Mouse (Mus musculus): Measurements from ENCODE around the gene Parp16.
"Not testable (repeated sequence)": the region's sequence is repeated elsewhere in the genome, so short reads cannot be mapped to it uniquely, and the experiment has no call there.

The Parp16 gene

DNA sequence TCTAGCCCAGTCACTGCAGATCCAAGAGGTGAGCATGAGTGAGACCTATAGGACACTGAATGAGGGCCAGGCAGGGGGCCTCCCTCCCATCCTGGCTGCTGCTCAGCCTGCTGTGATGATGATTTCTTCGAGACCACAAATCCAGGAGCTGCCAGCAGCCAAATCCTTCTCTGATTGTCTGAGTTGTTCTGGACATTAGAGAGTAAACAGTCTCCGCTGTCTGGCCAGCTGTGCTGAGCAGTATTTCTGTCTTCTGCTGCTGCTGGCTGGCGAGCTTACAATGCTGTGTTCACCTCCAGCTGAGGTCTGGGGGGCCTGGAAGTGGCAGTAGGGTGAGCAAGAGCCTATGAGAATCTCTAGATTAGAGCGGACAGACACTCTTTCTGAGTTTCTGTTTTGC, 48.1 kb downstream of the Parp16 start:
- in situ Hi-C loops (cut with MboI), result no loop called here

DNA sequence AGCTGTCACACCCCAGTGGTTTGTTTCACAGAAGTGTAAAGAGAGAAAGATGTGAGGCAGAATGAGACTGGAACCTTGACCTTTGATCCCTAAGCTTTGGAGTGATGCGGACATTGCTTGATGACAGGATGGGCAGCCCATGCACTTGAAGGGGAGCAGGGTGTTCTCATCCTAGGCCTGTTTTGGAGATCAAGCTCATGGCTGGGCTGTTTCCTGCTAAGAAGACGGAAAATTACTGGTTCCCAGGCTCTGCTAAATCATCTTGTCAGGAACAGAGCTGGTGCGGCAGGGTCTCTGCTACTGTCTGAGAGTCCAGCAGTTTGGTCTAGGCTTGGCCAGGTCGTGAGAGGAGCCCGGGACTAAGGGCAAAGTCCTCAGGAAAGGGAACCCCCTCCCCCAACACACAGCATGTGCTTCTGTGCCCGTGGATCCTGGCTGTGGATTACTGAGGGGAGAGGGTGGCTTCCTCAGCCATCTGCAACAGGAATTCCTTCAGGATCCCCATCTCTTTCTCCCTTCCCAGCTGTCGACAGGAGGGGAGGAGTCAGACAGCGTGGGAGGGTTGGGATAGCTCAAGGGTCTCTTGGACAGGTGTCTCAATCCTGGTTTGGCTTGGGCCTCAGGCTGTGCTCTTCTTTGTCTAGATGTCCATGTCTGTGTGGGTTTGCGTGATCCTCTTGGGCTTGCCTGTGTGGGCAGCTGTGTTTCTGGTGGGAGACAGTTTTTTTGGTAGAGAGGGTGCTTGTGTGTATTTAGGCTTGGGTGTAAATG, 49.1 kb downstream of the Parp16 start:
- in situ Hi-C loops (cut with MboI), result no loop called here

DNA sequence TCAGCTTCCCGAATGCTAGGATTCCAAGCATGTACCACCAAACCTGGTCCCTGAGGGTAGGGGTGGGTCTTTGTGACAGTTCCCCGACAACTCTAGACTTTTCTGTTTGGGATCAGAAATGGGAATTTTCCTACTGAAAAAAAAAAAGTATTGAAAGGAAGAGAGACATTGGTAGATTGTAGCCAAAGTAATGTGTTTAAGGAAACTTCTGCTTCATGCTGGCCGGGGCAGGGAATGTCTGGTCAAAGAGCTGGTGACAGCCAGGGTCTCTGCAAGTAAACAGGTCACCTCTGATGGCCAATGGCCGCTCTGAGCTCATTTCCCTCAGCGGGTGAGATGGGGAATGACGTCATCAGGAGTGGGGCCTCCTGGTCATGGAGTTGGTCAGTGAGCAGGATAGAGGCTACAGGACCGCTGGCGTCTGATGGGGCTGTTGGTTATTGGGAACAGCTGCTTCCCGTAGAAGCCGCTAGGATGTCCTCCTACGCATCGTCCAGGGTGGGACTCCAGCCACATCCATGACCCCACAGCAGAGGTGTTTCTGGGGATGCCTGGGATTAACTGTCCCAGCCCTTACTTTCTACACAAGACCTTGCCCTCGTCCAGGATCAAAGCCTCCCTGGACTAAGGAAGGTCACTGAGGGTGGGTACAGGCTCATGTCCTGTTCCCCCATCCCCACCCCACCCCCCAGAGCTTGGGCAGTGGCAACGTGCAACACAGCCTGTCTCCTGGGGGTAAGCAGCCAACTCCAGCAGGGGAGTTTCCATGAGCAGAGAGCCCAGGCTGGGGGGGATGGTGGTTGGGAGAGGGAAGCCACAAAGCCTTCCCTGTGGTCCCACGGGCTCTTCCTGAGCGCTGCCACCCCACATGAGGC, 52.6 kb downstream of the Parp16 start:
- in situ Hi-C loops (cut with MboI), result no loop called here

DNA sequence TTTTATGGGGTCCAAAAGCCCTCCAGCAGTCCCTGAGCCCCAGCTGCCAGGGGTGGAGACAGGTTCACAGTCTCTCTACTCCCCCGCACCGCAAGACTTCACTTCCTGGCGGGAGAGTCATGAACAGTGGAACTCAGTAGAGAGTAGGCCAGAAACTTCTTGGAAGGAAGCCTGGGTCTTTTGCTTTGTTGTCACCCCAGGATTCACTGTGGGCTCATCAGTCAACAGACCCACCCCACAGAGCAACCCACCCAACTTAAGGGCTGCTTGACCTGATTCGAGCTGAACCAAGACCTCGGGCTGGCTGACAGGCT, 53.2 kb downstream of the Parp16 start:
- in situ Hi-C loops (cut with MboI), result no loop called here

DNA sequence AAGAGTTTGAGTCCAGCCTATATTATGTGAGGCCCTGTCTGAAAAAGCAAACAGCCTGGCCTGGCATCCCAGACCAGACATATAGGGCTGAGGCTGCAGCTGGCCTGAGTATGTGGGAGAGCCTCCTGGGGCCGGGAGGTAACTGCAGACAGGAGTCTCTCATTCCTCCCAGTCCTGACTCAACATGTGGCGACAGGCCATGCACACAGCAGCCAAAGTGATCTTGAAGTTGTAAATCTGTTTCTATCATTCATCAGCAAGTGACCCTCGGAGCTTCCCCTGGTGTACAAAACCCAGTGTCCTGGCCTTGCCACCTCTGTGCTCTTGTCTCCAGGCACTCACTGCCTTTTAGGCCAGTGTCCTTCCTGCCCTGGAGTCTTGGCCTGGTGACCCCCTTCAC, 56.9 kb downstream of the Parp16 start:
- in situ Hi-C loops (cut with MboI), result no loop called here

DNA sequence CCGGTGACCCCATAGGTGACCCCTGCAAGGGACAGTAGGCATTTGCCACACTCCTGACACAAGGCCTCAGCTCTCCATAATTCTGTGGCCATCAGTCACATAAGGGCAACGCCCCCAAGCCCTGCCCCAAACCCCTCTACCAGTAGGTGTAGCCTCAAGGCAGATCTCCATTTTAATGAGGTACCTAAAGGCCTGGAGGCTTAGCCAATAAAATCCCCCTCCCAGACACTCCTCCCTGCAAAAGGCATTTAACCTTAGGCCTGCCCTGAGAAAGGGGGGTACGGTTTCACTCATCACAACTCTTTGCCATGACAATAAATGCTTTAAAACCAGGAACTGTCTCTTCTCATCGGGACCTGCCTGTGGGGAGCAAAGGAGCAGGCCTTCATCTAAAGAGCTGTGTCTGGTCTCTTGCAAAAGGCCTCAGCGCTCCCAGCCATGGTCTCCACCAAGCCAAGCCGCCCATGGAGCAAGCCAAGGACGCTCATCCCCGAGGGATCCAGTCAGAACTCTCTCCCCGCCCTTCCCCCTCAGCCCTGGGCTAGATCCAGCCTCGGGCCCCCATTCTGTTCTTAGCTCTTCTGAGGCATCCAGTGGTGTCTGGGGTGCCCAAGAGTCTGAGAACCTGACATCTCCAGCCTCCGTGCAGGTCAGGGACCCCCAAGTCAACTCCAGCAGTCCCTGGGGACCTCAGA, 60.9 kb downstream of the Parp16 start:
- in situ Hi-C loops (cut with MboI), result no loop called here

DNA sequence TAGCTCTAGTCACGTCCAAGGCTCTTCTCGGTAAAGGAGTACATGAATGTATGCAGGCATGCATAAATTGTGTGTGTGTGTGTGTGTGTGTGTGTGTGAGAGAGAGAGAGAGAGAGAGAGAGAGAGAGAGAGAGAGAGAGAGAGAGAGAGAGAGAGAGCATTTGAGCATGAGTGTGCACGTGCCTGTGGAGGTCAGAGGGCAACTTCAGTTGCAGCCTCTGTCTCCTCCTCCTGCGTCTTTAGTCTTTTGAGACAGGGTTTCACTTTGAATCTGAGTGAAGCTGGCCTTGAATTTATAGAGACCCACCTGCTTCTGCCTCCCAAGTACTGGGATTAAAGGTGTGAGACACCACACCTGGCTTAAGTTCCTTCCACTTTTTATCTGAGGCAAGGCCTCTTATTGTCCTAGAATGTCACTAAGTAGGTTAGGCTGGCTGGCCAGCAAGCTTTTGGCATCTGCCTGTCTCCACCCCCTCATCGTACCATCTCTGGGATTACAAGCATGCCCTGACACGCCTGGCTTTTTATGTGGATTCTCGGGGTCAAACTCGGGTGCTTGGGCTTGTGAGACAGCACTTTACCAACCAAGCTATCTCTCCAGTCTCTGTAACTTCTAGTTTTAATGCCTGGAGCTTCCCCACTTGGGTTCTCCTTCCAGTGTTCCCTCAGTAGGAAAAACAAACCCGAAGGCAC, 62.2 kb downstream of the Parp16 start:
- in situ Hi-C loops (cut with MboI), result no loop called here

DNA sequence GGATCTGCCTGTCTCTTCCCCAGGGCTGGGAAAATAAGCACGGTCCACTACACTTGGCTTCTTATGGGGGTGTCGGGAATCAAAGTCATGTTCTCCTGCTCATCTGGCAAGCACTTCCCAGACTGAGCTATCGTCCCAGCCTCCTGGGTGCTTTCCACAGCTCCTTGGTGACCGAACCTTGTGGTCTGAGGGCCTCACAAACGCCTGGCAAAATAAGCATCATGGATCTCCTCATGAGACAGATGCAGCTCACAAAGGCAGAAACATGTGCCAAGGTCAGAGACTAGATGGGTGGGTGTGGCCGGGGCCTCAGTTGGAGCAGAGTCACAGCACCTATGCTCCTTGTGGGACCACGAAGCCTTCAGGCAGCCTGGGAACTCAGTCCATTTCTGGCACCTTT, 64.2 kb downstream of the Parp16 start:
- in situ Hi-C loops (cut with MboI), result no loop called here

DNA sequence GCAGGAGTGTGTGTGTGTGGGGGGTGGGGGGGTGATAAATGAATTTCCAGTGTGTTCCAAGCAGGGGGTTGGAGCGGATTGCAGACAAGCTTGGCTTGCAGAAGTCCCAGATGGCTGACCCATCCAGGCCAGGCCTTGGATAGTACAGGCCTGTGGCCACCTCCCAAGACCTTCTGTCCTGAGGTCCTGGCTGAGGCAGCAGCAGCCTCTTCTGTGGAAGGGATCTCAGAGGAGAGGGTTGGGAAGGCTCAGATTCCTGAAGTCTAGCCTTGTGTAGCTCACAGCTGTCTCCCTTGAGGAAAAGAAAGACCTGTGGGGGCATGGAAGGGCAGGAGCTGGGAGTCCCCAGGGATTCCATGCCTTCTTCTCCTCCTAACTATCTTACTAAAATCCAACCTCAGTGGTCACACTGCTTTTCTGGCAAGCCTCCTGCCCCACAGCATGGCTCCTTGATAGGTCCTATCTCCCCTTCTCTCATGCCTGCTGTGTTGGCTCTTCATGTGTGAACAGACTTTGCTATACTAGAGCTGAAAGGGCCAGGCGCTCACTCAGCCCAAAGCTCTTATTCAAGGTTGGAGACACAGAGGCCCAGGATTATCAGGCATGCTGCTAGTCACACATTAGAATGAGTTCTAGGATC, 66.6 kb downstream of the Parp16 start:
- in situ Hi-C loops (cut with MboI), result no loop called here

DNA sequence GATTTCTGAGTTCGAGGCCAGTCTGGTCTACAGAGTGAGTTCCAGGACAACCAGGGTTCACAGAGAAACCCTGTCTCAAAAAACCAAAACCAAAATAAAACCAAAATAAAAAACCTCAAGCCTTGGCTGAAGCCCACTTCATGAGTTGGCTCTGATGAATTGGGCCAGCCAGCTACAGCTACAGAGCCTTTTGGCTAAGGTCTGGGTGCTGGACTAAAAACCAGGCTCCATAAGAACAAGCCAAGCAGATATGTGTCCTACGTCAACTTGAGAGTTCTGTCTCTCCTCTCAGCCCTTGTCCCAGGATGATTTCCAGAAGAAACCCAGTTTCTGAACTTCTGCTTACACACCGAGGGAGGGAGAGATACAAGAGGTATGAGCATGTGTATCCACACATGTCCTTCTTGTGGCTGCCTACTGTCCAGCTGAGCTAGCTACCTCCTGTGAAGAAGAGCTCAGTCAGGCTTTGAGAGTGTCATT, 67.5 kb downstream of the Parp16 start:
- in situ Hi-C loops (cut with MboI), result no loop called here

DNA sequence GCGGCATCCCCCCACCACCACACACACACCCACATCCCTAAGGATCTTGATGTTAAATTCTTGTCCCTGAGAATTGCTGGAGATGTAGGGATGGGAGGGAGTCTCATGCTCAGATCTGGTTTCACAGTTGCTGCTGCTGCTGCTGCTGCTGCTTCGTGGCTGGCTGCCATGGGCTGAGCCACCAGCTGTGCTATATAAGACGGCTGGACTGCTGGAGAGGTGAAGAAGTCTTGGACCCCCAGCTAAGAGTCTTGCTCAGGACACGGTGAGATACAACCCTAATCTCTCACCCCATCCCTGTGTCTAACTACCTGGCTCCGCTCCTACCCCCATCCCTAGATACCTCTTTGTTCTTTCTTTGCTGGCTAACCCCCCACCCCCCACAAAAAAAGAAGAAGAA, 69.8 kb downstream of the Parp16 start, which contains the start of gene Cilp:
Gene Cilp (plus strand): TSS at position 222 of the 400 bp plus-strand sequence.
- in situ Hi-C loops (cut with MboI), result no loop called here

DNA sequence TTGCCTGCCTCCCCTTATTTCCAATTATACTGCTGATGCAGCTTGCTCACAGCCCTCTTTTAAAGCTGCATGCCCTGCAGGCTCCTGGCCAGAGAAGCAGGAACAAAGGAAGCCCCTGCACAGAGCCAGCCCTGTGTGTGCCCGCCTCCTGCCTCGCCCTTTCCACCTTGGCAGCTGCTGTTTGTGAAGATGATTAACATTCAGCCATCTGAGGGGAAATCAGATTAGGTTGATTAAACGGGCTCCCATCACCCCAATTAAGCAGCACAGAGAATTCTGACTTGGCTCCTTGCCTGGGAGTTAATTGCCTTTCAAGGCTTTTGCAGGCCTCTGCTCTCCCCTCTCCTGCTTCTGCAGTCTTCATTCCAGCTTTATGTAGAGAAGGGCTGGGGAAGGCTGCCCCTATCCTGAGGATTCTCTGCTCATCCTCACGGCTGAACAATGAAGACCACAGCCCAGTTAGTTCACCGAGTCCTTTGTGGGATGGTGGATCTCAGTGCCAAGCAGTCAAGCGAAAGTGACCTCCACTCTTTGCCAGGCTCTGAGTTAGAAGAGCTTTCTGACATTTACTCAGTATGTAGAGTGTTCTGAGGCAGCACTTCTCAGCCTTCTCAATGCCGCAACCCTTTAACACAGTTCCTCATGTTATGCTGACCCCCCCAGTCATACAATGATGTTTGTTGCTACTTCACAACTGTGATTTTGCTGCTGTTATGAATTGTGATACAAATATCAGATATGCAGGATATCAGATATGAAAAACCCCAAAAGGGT, 72.8 kb downstream of the Parp16 start:
- in situ Hi-C loops (cut with MboI), result no loop called here

DNA sequence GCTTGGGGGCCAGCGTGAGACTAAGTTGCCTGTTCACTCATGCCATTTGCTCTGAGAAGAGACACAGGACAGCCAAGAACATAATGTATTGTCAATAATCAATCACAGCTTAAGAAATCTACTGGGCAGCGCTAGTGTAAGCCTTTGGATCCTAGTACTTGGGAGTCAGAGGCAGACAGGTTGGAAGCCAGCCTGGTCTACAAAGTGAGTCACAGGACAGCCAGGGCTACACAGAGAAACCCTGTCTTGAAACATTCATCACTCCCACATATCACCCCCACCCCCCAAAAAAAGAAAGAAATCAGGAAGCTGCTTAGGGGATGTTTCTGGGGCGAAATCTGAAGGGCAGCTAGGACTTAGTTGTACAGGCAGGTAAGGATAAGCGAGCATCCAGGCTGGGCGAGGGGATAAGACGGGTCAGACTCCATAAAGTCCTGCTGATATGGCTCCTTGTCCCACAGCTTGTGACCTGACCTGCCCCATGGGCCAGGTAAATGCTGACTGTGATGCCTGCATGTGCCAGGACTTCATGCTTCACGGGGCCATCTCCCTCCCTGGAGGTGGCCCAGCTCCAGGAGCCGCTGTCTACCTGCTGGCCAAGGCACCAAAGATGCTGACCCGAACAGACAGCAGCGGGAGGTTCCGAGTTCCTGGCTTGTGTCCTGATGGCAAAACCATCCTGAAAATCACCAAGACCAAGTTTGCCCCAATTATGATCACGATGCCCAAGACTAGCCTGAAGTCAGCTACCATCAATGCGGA, 78.1 kb downstream of the Parp16 start:
- in situ Hi-C loops (cut with MboI), result no loop called here

DNA sequence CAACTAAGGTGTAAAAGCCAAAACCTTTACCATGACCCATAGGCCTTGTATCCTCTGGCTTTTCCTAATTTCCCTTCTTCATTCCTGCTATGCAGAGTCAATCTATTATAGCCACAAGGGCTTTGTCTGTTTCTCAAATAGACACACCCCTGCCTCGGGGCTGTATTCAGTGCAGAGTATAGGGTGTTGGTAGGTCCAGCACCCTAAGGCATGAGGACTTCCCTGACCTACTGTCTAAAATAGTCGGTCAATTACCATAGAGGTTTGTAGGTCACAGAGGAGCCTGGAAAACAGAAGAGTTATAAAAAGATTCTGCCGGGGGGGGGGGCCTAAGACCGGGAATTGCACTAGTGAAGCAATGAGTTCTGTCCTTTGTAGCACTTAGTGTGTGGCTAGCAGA, 78.7 kb downstream of the Parp16 start:
- in situ Hi-C loops (cut with MboI), result no loop called here

DNA sequence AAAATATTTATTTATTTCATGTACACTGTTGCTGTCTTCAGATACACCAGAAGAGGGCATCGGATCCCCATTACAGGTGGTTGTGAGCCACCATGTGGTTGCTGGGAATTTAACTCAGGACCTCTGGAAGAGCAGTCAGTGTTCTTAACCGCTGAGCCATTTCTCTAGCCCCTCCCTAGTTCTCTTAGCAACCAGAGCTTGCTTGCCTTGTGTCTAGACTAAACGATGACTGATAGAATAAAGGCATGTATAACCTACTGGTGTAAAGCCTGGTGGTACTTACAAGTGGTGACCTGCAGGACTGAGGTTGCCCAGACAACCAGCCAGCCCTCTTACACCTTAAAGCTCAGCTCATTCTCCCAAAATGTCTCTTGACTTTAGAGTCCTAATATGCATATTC, 79.7 kb downstream of the Parp16 start:
- in situ Hi-C loops (cut with MboI), result not testable (repeated sequence)

DNA sequence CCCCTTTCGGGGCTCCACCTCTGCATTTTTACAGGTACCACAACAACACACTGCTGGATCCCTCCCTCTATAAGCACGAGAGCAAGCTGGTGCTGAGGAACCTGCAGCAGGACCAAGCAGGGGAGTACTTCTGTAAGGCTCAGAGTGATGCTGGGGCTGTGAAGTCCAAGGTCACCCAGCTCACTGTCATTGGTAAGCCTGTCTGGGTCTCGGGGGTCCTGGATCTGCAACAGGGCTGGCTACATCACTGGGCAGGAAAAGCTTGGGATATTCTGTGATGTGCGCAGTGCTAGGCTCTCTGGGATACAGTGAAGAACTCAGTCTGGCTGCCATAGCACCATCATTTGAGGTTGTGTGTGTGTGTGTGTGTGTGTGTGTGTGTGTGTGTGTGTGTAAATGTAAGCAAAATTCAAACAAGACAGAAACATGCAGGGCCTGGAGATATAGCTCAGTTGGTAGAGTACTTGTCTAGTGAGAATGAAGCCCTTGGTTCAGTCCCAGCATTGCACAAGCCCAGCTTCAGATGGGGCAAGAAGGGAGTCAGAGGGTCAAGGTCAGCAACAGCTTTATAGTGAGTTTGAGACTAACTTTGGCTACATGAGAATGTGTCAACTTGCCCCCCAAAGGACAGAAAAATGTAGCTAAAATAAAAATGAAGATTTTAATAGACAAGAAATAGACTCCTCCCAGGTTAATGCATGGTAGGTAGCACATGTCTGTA, 80.8 kb downstream of the Parp16 start:
- in situ Hi-C loops (cut with MboI), result no loop called here

DNA sequence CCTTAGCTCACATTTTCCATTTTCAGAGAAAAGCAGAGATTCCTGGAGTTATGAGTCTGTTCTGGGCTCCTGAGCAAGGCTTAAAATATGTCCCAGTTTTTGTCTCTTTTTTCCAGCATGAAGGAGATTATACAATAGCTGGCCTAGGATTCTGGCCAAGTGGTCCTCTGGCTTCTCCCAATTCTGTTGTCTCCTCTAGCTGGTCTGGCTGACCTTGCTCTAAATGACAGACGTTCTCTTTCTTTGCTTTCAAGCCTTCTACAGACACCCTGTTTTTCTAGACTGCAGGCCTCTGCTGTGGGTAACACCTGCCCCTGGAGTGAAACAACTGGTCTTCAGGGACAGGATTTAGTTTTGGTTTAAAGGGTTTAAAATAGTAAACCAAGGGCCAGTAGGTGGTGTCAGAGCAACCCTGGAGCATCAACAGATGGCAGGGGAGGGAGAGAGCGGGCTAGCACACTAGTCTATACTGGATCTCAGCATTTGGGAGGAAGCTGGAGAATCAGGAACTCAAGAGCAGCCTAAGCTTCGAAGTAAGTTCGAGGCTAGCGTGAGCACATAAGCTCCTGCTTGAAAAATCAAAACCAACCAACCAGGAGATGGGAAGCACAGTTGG, 86.5 kb downstream of the Parp16 start:
- in situ Hi-C loops (cut with MboI), result no loop called here

DNA sequence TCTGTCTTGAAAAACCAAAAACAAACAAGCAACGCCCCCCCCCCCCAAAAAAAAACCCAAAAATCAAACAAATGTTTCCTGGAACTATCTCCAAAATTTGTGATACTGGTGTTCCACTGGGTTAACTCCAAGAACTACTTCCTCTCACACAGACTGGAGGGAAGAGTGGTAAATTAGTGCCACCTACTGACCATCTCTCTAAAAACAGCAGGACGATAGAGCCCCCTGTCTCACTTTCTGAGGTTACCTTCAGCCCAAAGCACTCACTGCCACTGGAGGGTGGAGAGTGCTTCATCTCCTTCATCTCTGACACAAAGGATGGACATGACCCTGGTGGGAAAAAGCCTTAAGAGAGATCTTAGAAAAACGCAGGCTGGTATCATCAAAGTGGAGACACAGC, 88.1 kb downstream of the Parp16 start:
- in situ Hi-C loops (cut with MboI), result no loop called here

DNA sequence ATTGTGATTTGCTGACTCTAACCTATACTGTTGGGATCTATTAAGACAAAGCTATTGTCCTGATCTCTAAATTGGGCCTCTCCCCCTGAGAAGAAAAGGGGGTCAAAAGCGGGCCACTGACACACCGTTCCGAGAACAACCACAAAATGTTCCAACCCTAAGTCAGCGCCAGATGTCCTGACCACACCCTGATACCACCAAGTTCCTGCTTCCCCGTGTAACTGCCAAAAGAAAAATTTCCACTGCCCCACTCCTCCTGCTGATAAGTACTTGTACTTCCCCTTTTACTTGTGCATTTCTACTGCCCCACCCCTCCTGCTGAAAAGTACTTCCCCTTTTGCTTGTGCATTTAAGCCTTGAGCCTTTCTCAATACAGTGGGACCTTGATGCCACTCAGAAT, 93.1 kb downstream of the Parp16 start:
- in situ Hi-C loops (cut with MboI), result not testable (repeated sequence)

Data from mature B cell (primary cell).